Mouse (Mus musculus) liver, postnatal 0 days (tissue): ENCODE data around the gene Cyp46a1.

Experiments
- CTCF ChIP-seq: sonication (generic); IDR thresholded peaks from 2 replicates; pipeline ENCODE4 v1.5.1; 2016; ENCODE audit warnings: antibody characterized with exemption, low read depth
- EP300 ChIP-seq: IDR thresholded peaks from 2 replicates; pipeline ENCODE4 v1.6.1; 2016; ENCODE audit warnings: antibody characterized with exemption, low read depth, mild to moderate bottlenecking

GRCm38 (mm10) chr12:108355271-108355670 is 21.1 kb downstream of the Cyp46a1 start:
- no peak for TF ChIP-seq EP300
- no peak for TF ChIP-seq CTCF
